Mouse (Mus musculus): Measurements from ENCODE around the gene Itih5. TPM values are rescaled to one million over a fixed set of nuclear protein-coding genes. Genes with fewer than 3 reads are reported as not detected.

Gene Itih5
- polyA plus RNA-seq, 1 experiment, result 4.8 TPM

DNA sequence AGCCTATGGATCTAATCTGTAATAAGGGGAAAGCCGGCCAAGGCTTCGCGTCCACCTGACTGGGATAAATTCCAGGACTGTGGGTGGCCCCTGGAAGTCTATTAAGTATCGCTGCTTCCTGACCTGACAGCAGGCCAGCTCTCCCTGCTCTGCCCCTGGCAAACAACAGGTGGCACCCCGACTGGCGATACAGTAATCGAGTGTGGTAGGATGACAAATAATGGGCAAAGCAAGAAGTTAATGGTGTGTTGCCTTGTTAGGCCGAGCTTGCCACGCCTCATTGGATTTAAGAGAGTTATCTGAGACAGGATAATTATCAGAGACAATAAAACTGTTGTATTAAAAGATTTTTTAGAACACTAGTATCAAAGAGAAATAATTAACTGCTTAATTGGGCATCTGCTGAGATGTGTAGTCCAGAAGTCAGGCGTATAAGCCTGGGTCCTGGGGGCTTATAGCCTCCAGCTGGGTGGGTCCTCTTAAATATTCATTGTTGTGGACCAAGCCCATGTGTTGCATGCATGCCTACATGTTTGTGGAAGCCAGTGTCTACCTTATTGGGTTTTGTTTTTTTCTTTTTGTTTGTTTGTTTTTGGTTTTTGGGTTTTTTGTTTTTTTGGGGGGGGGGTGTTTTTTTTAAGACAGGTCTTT, 140.3 kb downstream of the Itih5 start:
- H3K4me1 ChIP-seq (ENCODE audit: control insufficient read depth, insufficient read depth, low read length), result no peaks in the 10 kb centered on the region
- WGBS, result 37% methylated on average over 10 of the region's 10 CpGs
- no peak for DNase-seq
- TF ChIP-seq CTCF (IDR thresholded peaks at IDR 0.05; ENCODE audit: insufficient read depth, low read length), result no peak
- TF ChIP-seq POLR2A (IDR thresholded peaks at IDR 0.05; ENCODE audit: borderline replicate concordance, extremely low read depth, low read depth, low read length), result no peak
- no peak overlapping the region for H3K4me3 ChIP-seq (replicated peaks; ENCODE audit: extremely low read depth, low read depth, low read length)

DNA sequence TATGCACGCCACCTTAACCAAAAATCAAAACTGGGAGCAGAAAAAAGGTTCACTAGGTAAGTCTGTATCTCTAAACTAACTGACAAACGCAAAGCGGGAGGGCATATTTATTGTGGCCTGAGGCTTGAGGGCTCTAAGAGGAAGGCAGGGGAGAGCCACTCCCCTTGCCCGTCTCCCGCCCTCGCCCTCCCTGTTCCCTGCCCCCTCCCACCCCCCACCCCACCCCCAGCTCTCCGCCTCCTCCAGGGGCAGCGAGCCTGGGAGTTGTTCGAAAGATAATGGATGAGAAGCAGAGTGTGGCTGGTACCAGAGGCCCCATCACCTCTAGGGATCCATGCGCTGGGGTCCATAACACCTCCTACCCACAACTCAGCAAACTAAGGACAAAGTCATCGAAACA, 142.5 kb downstream of the Itih5 start:
- no peak for DNase-seq
- 13% methylated on average over 11 of the region's 11 CpGs for WGBS
- Histone ChIP-seq H3K4me3 (replicated peaks; ENCODE audit: extremely low read depth, low read depth, low read length) (no peak overlapping the region), H3K4me1 (ENCODE audit: control insufficient read depth, insufficient read depth, low read length) (no peaks in the 10 kb centered on the region)
- TF ChIP-seq CTCF (IDR thresholded peaks at IDR 0.05; ENCODE audit: insufficient read depth, low read length) (no peak), POLR2A (IDR thresholded peaks at IDR 0.05; ENCODE audit: borderline replicate concordance, extremely low read depth, low read depth, low read length) (no peak)

DNA sequence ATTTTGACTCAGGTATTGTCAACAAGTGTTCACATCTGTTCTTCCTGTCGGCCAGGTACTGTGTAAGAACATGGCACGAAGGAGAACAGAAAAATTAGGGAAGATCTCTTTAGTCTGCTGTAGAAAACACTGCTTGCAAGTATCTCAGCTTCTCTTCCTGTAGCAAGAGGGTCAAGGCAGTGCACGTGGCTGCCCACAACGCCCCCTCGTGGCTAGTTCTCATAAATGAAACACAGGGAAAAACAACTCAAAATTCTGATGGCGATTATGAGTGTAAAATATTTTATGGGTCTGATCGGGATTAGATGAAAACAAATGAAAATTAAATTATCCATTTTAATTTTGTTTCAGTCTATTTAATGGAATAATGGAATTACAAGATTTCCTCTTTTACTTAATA, 146.9 kb downstream of the Itih5 start:
- TF ChIP-seq POLR2A (IDR thresholded peaks at IDR 0.05; ENCODE audit: borderline replicate concordance, extremely low read depth, low read depth, low read length), result no peak
- TF ChIP-seq CTCF (IDR thresholded peaks at IDR 0.05; ENCODE audit: insufficient read depth, low read length), result 0 out of 2 replicates have a peak, but pooled peaks have one; percentile 18
- Histone ChIP-seq H3K4me1 (ENCODE audit: control insufficient read depth, insufficient read depth, low read length) (no peaks in the 10 kb centered on the region), H3K4me3 (replicated peaks; ENCODE audit: extremely low read depth, low read depth, low read length) (no peak overlapping the region)
- DNase-seq, result no peak
- whole genome bisulfite sequencing, result 50% methylated on average over 7 of the region's 7 CpGs

DNA sequence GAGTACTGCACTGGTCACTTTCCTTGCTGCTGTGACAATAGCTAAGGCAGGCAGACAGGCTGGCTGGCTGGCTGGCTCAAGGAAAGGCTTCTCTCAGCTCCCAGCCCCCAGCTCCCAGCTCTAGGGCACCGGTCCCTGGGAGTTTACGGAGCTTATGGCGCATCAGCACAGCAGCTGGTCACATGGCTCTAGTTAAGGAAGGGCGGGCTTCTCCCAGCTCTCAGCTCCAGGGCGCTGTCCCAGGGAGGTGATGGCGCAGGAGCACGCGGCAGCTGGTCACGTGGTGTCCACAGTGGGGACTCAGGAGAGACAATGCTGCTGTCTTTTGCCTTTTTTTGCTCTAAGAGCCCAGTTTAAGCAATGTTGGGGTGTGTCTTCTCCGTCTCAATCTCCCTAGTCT, 147.4 kb downstream of the Itih5 start:
- H3K4me1 ChIP-seq (ENCODE audit: control insufficient read depth, insufficient read depth, low read length), result no peaks in the 10 kb centered on the region
- DNase-seq, result no peak
- no peak overlapping the region for H3K4me3 ChIP-seq (replicated peaks; ENCODE audit: extremely low read depth, low read depth, low read length)
- TF ChIP-seq POLR2A (IDR thresholded peaks at IDR 0.05; ENCODE audit: borderline replicate concordance, extremely low read depth, low read depth, low read length) (no peak), CTCF (IDR thresholded peaks at IDR 0.05; ENCODE audit: insufficient read depth, low read length) (no peak)
- WGBS, result 44% methylated on average over 10 of the region's 10 CpGs

DNA sequence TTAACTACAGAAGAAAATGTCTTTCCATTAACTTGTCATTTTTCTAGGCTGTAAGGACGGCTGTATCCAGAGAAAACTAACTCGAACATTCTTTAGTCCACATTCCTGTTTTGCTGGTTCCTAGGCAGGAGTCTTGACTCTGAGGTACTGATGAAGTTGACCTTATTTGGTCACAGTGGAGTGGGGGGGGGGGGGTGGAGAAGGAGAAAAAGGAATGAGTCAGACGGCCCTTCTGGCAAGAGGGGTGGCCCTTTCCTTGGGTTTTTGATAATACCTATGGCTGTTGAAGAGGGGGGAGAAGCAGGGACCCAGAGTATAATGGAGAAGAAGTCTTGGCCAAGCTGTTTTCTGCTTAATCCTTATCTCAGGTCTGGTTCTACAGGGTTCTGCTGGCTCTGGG, 148.0 kb downstream of the Itih5 start:
- H3K4me3 ChIP-seq (replicated peaks; ENCODE audit: extremely low read depth, low read depth, low read length), result no peak overlapping the region
- 45% methylated on average over 3 of the region's 3 CpGs for WGBS
- no peaks in the 10 kb centered on the region for H3K4me1 ChIP-seq (ENCODE audit: control insufficient read depth, insufficient read depth, low read length)
- TF ChIP-seq CTCF (IDR thresholded peaks at IDR 0.05; ENCODE audit: insufficient read depth, low read length) (no peak), POLR2A (IDR thresholded peaks at IDR 0.05; ENCODE audit: borderline replicate concordance, extremely low read depth, low read depth, low read length) (no peak)
- no peak for DNase-seq

DNA sequence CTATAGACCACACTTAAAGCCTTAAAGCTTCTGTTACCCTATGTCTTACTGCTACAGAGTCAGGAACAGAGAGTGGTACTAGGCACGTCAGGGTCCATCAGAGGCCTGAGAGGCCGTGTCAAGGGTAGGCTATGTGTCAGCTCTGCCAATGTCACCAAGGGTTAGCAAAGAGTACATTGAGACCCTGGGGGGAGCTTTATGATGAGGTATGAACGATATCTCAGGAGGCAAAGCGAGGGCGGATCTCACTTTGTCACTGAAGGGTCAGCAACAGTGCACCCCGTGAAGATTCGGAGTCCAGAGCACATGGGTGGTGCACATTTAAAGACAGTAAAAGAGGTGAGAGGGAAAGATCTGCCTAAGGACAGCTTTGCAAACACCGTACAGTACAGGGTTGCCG, 148.6 kb downstream of the Itih5 start:
- no peak for DNase-seq
- no peaks in the 10 kb centered on the region for H3K4me1 ChIP-seq (ENCODE audit: control insufficient read depth, insufficient read depth, low read length)
- TF ChIP-seq POLR2A (IDR thresholded peaks at IDR 0.05; ENCODE audit: borderline replicate concordance, extremely low read depth, low read depth, low read length), result no peak
- TF ChIP-seq CTCF (IDR thresholded peaks at IDR 0.05; ENCODE audit: insufficient read depth, low read length), result no peak
- H3K4me3 ChIP-seq (replicated peaks; ENCODE audit: extremely low read depth, low read depth, low read length), result no peak overlapping the region
- 87% methylated on average over 9 of the region's 9 CpGs for WGBS

DNA sequence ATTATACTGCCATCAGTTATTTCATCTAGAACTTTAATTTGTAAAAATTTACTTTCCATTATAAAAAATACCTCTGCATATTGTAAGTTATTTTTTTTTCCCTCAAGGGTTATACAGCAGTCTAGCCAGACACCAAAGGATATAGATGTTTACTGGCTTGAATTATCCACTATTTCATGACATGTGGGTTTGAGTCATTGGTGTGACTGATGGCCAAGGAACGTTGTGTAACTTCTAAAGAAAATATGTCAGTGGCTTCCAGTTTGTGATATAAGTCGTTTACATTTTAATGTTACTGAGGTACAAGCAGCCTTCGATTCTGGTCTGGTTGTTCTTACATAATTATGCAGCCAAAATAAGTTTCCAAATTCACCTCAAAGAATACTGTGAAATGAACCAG, 151.5 kb downstream of the Itih5 start:
- no peak for DNase-seq
- no peak for TF ChIP-seq POLR2A (IDR thresholded peaks at IDR 0.05; ENCODE audit: borderline replicate concordance, extremely low read depth, low read depth, low read length)
- TF ChIP-seq CTCF (IDR thresholded peaks at IDR 0.05; ENCODE audit: insufficient read depth, low read length), result no peak
- no peaks in the 10 kb centered on the region for H3K4me1 ChIP-seq (ENCODE audit: control insufficient read depth, insufficient read depth, low read length)
- WGBS, result 54% methylated on average over 3 of the region's 3 CpGs
- H3K4me3 ChIP-seq (replicated peaks; ENCODE audit: extremely low read depth, low read depth, low read length), result no peak overlapping the region

Other genes starting within 250 kb of the Itih5 start
- 5.8 and 8.7 TPM in 2 replicates for gene Taf3, start 105.0 kb upstream of the Itih5 start, polyA plus RNA-seq (2012; rRNA removed)
- 125 and 180 TPM in 2 replicates for gene Atp5c1, start 73.1 kb upstream of the Itih5 start, polyA plus RNA-seq (2012; rRNA removed)
- gene Kin, start 73.0 kb upstream of the Itih5 start, polyA plus RNA-seq (2012; rRNA removed), result 1.7 TPM in 2 replicates
- 1.4 and 2.6 TPM in 2 replicates for gene Itih2, start 22.2 kb upstream of the Itih5 start, polyA plus RNA-seq (2012; rRNA removed)
- gene Sfmbt2, start 216.9 kb downstream of the Itih5 start, polyA plus RNA-seq (2012; rRNA removed), result 0.42 and 0.46 TPM in 2 replicates

All from lung, adult 2 months (tissue).